Mouse (Mus musculus) left cerebral cortex, postnatal 14 days (tissue): ENCODE results near the gene Prr36. TPM values are rescaled to one million over a fixed set of nuclear protein-coding genes. Genes with fewer than 3 reads are reported as not detected.

ENCODE experiments used
- DNase-seq, 2 experiments: peaks; one replicate each; pipeline ENCODE4 v3.0.0; 2021 to 2022; ENCODE audit warnings: low spot score in 2 of 2, mixed read lengths in 1 of 2
- intact Hi-C: fragments of 180-260 bp; cut with DNase I; formaldehyde crosslinking; loops from one replicate; pipeline ENCODE4 v1.15.1; 2025
- total RNA-seq, 2 experiments: library from RNA; stranded (reverse); gene quantifications; 2 replicates each; pipeline ENCODE4 v1.2.3; 2021

Prr36 gene
- total RNA-seq, 2 experiments from 2014 or later, result 42.8 to 47.5 TPM

DNA sequence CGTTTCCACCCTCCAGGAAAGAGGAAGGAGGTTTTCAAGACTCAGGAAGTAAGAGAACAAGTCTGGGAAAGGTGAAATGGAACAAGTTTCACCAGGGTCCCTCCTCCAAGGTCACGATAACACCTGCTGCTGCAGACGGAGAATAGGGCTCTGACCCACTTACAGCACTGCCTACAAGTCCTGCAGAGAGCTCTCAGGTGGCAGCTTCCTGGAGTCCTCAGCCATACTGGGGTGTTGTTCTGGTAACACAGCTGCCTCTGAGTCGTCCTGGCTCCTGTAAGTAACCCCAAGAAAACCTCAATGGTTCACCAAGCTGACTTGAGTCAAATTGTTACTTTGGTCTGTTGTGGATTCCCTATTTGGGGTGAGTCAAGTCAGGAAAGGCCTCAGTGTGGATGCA is 54.5 kb downstream of the Prr36 start:
- DNase-seq, result no peak
- intact Hi-C loops, result no loop called here

Other genes with a start within 250 kb of the Prr36 start
- gene Cd209f, start 111.6 kb downstream of the Prr36 start, total RNA-seq, result under 1 TPM; 0.35 to 0.53 TPM
- gene Cd209g, start 83.4 kb downstream of the Prr36 start, total RNA-seq, result not detected
- gene Evi5l, start 50.9 kb downstream of the Prr36 start, total RNA-seq, result 100 to 1,000 TPM; 111 to 115 TPM
- gene Lrrc8e, start 9.4 kb upstream of the Prr36 start, total RNA-seq, result not detected
- 10 to 100 TPM; 80.8 to 82.5 TPM for gene Map2k7, start 21.3 kb upstream of the Prr36 start, total RNA-seq
- not detected for gene Gm49320, start 21.4 kb upstream of the Prr36 start, total RNA-seq
- gene Tgfbr3l, start 30.8 kb upstream of the Prr36 start, total RNA-seq, result 1 to 10 TPM; 5.6 to 9.0 TPM
- 10 to 100 TPM; 28.8 to 31.1 TPM for gene Snapc2, start 35.6 kb upstream of the Prr36 start, total RNA-seq
- gene Ctxn1, start 41.8 kb upstream of the Prr36 start, total RNA-seq, result 100 to 1,000 TPM; 590 to 595 TPM
- gene Timm44, start 58.5 kb upstream of the Prr36 start, total RNA-seq, result 10 to 100 TPM; 59.4 to 65.0 TPM
- 10 to 100 TPM; 20.9 to 26.6 TPM for gene Ccl25, start 107.8 kb upstream of the Prr36 start, total RNA-seq
- gene Elavl1, start 108.0 kb upstream of the Prr36 start, total RNA-seq, result 10 to 100 TPM; 72.2 to 72.5 TPM